Mouse (Mus musculus): Measurements from ENCODE around the gene Setd4. TPM values are rescaled to one million over a fixed set of nuclear protein-coding genes. Genes with fewer than 3 reads are reported as not detected.

Gene Setd4
- total and polyA plus RNA-seq, 3 experiments: 20.2 to 24.6 (median 23.0) TPM

DNA sequence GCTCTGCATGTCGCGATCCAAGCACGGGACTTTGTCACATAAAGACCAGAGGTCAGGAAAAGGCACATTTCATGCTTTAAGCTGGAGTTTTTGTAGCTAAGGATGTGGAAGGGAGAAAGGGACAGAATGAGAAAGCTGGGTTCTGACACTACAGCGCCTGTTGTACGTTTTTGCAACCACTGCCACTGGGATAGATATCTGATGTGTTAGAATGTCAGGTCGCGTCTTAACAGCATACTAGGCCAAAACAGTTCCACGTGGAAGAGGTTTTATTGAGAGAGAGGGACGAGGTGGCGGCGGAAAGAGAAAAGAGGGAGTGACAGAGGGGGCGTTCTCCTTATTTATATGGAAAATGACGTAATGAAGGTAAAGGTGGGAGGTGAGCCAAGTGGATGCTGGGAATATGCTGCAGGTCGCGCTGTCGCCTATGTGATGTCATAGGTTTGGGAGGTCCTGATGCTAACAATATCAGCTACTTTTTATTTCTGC is 662 bp upstream of the Setd4 start:
- H3K27ac ChIP-seq (ENCODE audit: insufficient read depth, low read depth): no peak overlapping the region
- H3K9me3 ChIP-seq (replicated peaks; ENCODE audit: low read length): no peaks in the 10 kb centered on the region
- H3K9ac ChIP-seq (ENCODE audit: insufficient read depth, low read depth): peak overlapping the region; percentile 62
- dilution Hi-C loops (cut with MboI; ENCODE audit: extremely low pct_ligation_motif_present, extremely low pct_unique_long_range_greater_than_20kb, low sequenced_read_pairs) (no loop called here), in situ Hi-C loops (cut with MboI; ENCODE audit: low pct_ligation_motif_present, low pct_unique_long_range_greater_than_20kb, low sequenced_read_pairs) (loop anchor here (10.0 kb wide), 1 partner anchor 160 kb away; no protein-coding TSS in a partner anchor)
- H3K4me1 ChIP-seq (ENCODE audit: control insufficient read depth in 1 of 2, insufficient read depth in 2 of 2): peaks cover 4 to 24% of the 10 kb centered on the region in 2 experiments
- TF ChIP-seq MYC (IDR thresholded peaks at IDR 0.05; ENCODE audit: low read depth, low read length) (no peak), TCF12 (IDR thresholded peaks at IDR 0.05; ENCODE audit: low read depth, low read length) (no peak), UBTF (IDR thresholded peaks at IDR 0.05; ENCODE audit: low read depth, low read length) (no peak), CHD1 (IDR thresholded peaks at IDR 0.05; ENCODE audit: low read depth, low read length) (no peak), TBP (conservative IDR thresholded peaks at IDR 0.05; ENCODE audit: low read depth, low read length) (no peak), POLR2AphosphoS2 (IDR thresholded peaks at IDR 0.05; ENCODE audit: low read depth, low read length) (no peak), ZC3H11A (IDR thresholded peaks at IDR 0.05; ENCODE audit: low read depth, low read length) (no peak), USF1 (IDR thresholded peaks at IDR 0.05; ENCODE audit: low read depth, low read length) (no peak), NRF1 (IDR thresholded peaks at IDR 0.05; ENCODE audit: low read depth, low read length) (no peak), RAD21 (IDR thresholded peaks at IDR 0.05; ENCODE audit: low read depth, low read length) (no peak), MAX (IDR thresholded peaks at IDR 0.05; ENCODE audit: low read length) (no peak), NELFE (IDR thresholded peaks at IDR 0.05; ENCODE audit: low read depth, low read length) (no peak)
- no peaks in the 10 kb centered on the region for H3K79me2 ChIP-seq (replicated peaks; ENCODE audit: control insufficient read depth, extremely low read depth, insufficient read depth, poor library complexity, severe bottlenecking)
- H3K4me2 ChIP-seq (ENCODE audit: insufficient read depth, low read depth, poor library complexity, severe bottlenecking): peak overlapping the region; percentile 66
- H3K4me3 ChIP-seq (replicated peaks in 1 of 3; ENCODE audit: low read depth in 2 of 3, low read length in 2 of 3, poor library complexity in 1 of 3): peak overlapping the region; percentile 63 to 86 (median 82)
- H3K36me3 ChIP-seq (replicated peaks in 1 of 2; ENCODE audit: control insufficient read depth in 1 of 2, insufficient read depth in 1 of 2, low read length in 1 of 2): peaks cover 0 to 16% of the 10 kb centered on the region in 2 experiments
- H3K27me3 ChIP-seq (replicated peaks): no peaks in the 10 kb centered on the region
- peak; percentile 23 for DNase-seq (ENCODE audit: extremely low read depth)

DNA sequence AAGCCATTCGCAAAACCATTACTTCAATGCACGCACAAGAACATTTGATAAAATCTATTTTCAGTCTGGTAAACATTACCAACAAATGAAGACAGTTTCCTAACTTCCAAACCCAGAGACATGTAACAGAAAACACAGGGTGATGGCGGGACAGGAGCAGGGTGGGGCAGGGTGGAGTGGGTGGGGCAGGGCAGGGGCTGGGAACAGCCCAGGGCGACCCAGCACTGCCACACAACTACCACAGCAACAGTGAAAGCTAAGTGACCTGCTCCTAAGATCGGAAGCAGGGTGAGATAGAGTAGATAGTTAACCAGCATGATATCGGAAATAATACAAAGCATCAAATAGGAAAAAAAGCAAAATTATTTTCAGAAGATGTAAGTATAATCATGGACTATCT is 4.4 kb downstream of the Setd4 start:
- Histone ChIP-seq H3K9me3 (replicated peaks; ENCODE audit: low read length) (no peaks in the 10 kb centered on the region), H3K4me3 (replicated peaks in 1 of 3; ENCODE audit: low read depth in 2 of 3, low read length in 2 of 3, poor library complexity in 1 of 3) (no peak overlapping the region), H3K36me3 (replicated peaks in 1 of 2; ENCODE audit: control insufficient read depth in 1 of 2, insufficient read depth in 1 of 2, low read length in 1 of 2) (peaks cover 24 to 63% of the 10 kb centered on the region in 2 experiments), H3K79me2 (replicated peaks; ENCODE audit: control insufficient read depth, extremely low read depth, insufficient read depth, poor library complexity, severe bottlenecking) (no peaks in the 10 kb centered on the region), H3K4me1 (ENCODE audit: control insufficient read depth in 1 of 2, insufficient read depth in 2 of 2) (peaks cover 2 to 21% of the 10 kb centered on the region in 2 experiments), H3K4me2 (ENCODE audit: insufficient read depth, low read depth, poor library complexity, severe bottlenecking) (no peak overlapping the region), H3K27me3 (replicated peaks) (no peaks in the 10 kb centered on the region), H3K9ac (ENCODE audit: insufficient read depth, low read depth) (no peak overlapping the region), H3K27ac (ENCODE audit: insufficient read depth, low read depth) (no peak overlapping the region)
- no peak for DNase-seq (ENCODE audit: extremely low read depth)
- no peak for TF ChIP-seq USF1 (IDR thresholded peaks at IDR 0.05; ENCODE audit: low read depth, low read length)
- no peak for TF ChIP-seq MXI1 (IDR thresholded peaks at IDR 0.05; ENCODE audit: low read depth, low read length)
- TF ChIP-seq MEF2A (IDR thresholded peaks at IDR 0.05; ENCODE audit: borderline replicate concordance, low read depth, low read length): no peak
- TF ChIP-seq MYC (IDR thresholded peaks at IDR 0.05; ENCODE audit: low read depth, low read length): no peak
- no peak for TF ChIP-seq CTCF (conservative IDR thresholded peaks at IDR 0.05 in 1 of 2, IDR thresholded peaks at IDR 0.05 in 1 of 2; ENCODE audit: low read depth in 2 of 2, low read length in 2 of 2)
- no peak for TF ChIP-seq MAFK (IDR thresholded peaks at IDR 0.05; ENCODE audit: insufficient replicate concordance, low read length)
- TF ChIP-seq RAD21 (IDR thresholded peaks at IDR 0.05; ENCODE audit: low read depth, low read length): no peak
- no peak for TF ChIP-seq PAX5 (IDR thresholded peaks at IDR 0.05; ENCODE audit: low read length)
- TF ChIP-seq USF2 (conservative IDR thresholded peaks at IDR 0.05; ENCODE audit: low read depth, low read length): no peak
- no peak for TF ChIP-seq EP300 (IDR thresholded peaks at IDR 0.05; ENCODE audit: low read length)
- TF ChIP-seq TBP (conservative IDR thresholded peaks at IDR 0.05; ENCODE audit: low read depth, low read length): no peak
- no peak for TF ChIP-seq UBTF (IDR thresholded peaks at IDR 0.05; ENCODE audit: low read depth, low read length)
- TF ChIP-seq CHD1 (IDR thresholded peaks at IDR 0.05; ENCODE audit: low read depth, low read length): no peak
- no peak for TF ChIP-seq ZMIZ1 (IDR thresholded peaks at IDR 0.05; ENCODE audit: low read depth, low read length)
- in situ Hi-C loops (cut with MboI; ENCODE audit: low pct_ligation_motif_present, low pct_unique_long_range_greater_than_20kb, low sequenced_read_pairs) (no loop called here), dilution Hi-C loops (cut with MboI; ENCODE audit: extremely low pct_ligation_motif_present, extremely low pct_unique_long_range_greater_than_20kb, low sequenced_read_pairs) (no loop called here)

Data from CH12.LX (cell line).